Mouse (Mus musculus) right cerebral cortex, postnatal 14 days (tissue): Measurements from ENCODE around the gene Rack1.
"Not testable (repeated sequence)": the region's sequence is repeated elsewhere in the genome, so short reads cannot be mapped to it uniquely, and the experiment has no call there.

Source experiments
- DNase-seq: peaks from one replicate; pipeline ENCODE4 v3.0.0; 2022

The Rack1 gene

GRCm38 (mm10) chr11:48820308-48820674 is 20.2 kb downstream of the Rack1 start:
- no peak for DNase-seq

DNA sequence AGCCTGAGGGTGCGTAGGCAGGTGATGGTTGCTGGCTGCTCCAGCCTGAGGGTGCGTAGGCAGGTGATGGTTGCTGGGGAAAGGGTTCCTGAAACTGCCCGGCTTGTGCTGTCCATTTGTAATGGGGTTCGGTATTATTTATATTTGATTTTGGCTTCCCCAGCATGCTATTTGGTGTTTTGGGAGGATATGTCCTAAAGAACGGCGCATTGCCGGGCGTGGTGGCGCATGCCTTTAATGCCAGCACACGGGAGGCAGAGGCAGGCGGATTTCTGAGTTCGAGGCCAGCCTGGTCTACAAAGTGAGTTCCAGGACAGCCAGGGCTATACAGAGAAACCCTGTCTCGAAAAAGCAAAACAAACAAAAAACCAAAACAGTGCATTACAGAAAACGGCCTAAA is 21.2 kb downstream of the Rack1 start:
- not testable (repeated sequence) for DNase-seq

GRCm38 (mm10) chr11:48822768-48823512 is 22.8 kb downstream of the Rack1 start:
- DNase-seq = no peak

DNA sequence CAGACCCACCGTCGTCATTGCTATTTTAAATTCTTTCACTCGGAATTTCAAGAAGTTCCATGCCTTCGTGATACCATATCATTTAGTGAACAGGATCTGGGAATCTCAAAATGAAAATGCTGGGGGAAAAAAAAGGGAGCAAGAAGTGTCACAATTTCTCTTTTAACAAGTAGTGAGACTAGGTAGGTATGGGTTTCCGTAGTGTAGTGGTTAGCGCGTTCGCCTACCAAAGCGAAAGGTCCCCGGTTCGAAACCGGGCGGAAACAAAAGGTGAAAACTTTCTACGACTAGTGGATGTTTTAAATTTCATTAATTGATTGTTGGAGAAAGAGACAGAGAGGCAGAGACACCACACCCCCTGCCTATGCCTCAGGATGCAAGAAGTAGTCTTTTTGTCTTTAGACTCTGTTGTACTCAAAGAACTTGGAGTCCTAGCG is 23.4 kb downstream of the Rack1 start:
- DNase-seq = peak; percentile 33

GRCm38 (mm10) chr11:48824311-48824830 is 24.2 kb downstream of the Rack1 start:
- DNase-seq = no peak

- not testable (repeated sequence) for DNase-seq
Measured at GRCm38 (mm10) chr11:48825979-48826751, 26.0 kb downstream of the Rack1 start, which contains the start of the genes Trim7 and Gm12184. Gene Trim7, plus strand, starts transcription at chr11:48826140. Gene Gm12184, minus strand, starts transcription at chr11:48826655.

GRCm38 (mm10) chr11:48826752-48827096 is 26.6 kb downstream of the Rack1 start:
- DNase-seq = no peak

GRCm38 (mm10) chr11:48827926-48828325 is 27.8 kb downstream of the Rack1 start:
- DNase-seq = no peak

GRCm38 (mm10) chr11:48830279-48830678 is 30.1 kb downstream of the Rack1 start:
- no peak for DNase-seq

DNA sequence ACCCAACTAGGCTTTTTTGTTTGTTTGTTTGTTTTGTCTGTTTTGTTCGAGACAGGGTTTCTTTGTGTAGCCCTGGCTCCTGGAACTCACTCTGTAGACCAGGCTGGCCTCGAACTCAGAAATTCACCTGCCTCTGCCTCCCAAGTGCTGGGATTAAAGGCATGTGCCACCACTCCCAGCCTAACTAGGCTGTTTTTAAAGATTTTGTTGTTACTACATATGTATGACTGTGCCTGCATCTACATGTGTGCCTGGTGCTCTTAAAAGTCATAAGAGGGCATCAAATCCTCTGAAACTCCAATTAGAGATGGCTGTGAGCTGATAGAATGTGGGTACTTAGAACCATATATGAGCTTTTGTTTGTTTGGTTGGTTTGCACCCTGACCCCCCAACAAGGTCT is 31.1 kb downstream of the Rack1 start:
- no peak for DNase-seq

- DNase-seq = no peak
Measured at GRCm38 (mm10) chr11:48833078-48833730, 33.1 kb downstream of the Rack1 start.

GRCm38 (mm10) chr11:48833731-48834639 is 33.9 kb downstream of the Rack1 start:
- peak; percentile 86 for DNase-seq

DNA sequence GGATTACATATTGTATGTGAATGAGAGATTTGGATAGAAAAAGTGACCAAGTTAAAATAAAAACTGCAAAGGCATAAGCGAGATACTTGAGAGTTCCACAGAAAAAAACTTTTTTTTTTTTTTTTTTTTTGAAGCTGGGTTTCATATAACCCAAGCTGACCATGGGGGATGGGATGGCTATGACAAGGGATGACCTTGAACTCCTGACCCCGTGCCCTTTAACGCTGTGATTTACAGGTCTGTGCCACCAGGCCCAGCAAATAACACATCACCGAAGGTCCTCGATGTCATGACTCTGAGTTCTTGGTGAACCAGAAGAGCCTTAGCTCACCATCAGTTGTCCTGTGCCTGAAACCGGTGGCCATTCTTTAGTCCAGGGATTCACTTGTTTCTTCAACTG is 35.8 kb downstream of the Rack1 start:
- DNase-seq = no peak

GRCm38 (mm10) chr11:48836990-48837309 is 36.8 kb downstream of the Rack1 start:
- DNase-seq = no peak

DNA sequence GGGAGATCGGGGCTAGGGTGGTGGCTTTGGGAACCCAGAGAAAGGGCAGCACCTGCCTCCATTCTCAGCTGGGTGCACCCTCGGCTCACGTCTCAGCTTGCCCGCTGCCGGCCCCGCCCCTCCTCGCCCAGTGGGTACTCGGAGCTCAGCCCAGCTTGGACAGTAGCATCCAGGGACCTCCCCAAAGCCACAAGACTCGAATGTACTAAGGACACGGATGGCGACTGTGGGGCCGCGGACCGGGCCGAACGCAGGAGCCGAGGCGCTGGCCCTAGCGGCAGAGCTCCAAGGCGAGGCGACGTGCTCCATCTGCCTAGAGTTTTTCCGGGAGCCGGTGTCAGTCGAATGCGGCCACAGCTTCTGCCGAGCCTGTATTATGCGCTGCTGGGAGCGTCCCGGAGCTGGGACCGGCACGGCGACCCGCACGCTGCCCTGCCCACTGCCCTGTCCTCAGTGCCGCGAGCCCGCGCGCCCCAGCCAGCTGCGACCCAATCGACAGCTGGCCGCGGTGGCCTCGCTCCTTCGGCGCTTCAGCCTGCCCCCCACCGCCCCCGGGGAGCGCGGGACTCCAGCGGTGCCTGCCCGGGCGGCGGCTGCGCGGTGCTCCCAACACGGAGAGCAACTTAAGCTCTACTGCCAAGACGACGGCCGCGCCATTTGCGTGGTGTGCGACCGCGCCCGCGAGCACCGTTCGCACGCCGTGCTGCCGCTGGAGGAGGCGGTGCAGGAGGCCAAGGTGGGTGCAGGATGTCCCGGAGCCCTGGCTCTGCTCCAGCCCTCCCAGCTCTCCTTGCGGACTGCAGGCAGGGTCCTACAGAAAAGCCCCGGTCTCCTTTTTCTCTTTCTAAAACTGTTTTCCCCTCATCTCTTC is 37.4 kb downstream of the Rack1 start:
- peak; percentile 58 for DNase-seq

DNA sequence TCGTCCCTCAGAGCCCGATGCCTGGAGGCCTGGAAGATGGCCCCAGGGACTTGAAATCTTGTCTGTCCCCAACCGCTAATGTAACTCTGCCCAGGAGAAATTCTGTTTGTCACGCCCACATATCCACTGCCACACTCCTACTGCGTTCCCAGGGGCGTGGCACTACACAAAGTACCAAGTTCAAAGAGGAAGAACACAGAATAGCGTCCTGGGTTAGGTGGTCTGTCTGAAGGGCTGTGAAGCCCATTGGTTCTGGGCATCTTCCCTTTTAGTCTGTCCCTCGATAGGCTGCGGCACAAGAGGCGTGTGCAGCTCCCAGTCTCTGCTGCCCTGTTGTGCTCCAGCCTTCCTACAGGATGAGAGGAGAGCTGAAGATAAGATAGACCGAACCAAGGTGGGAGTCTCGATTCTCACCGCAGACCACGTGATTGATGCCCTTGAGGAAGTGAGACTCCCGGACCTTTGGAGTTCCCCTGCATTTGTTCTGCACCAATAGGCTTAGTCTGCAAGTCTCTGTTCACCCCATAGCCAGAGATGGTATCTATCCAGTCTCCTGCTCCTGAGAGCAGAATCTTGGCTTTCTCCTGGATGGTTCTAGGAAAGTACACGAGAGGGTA is 38.2 kb downstream of the Rack1 start:
- no peak for DNase-seq

- no peak for DNase-seq
Measured at GRCm38 (mm10) chr11:48838879-48839680, 38.9 kb downstream of the Rack1 start.

- DNase-seq = no peak
Measured at GRCm38 (mm10) chr11:48840805-48841204, 40.7 kb downstream of the Rack1 start.

- no peak for DNase-seq
Measured at GRCm38 (mm10) chr11:48841213-48841612, 41.1 kb downstream of the Rack1 start.

DNA sequence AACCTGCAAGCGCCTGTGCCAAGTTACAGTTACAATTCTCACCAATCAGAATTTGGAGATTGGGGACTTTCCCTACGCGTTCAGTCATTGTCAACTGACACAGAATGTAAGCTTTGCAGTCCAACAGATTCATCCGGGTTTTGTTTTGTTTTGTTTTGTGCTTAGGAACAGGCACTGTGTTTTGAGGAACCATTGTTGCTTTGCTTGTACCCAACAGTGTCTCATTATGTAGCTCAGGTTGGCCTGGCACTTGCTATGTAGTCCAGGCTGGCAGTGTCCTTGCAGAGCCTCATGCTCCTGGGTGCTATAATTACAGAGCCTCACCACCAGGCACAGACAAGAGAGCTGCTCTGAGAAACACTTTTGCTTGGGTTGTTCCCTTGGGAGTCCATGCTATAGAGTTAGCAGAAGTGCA is 42.3 kb downstream of the Rack1 start:
- DNase-seq = no peak
